Mouse (Mus musculus) liver, embryonic 16.5 days (tissue): ENCODE results near the gene Nell1. TPM values are rescaled to one million over a fixed set of nuclear protein-coding genes. Genes with fewer than 3 reads are reported as not detected.

Source experiments
- ATAC-seq: fragments of 200-750 bp; cut with Nextera tagmentation; 2 replicates; pipeline ENCODE4 v1.8.0; 2017; ENCODE audit warnings: low read depth, mild to moderate bottlenecking, moderate number of reproducible peaks, moderate library complexity
- H3K27ac ChIP-seq: fragments of 300-500 bp; sonication (generic); 2 replicates; pipeline ENCODE4 v1.5.1; 2014; ENCODE audit warnings: mild to moderate bottlenecking, low read length
- H3K27me3 ChIP-seq: fragments of 300-500 bp; sonication (generic); 2 replicates; pipeline ENCODE4 v1.6.1; 2014; ENCODE audit warnings: low read depth, low read length, mixed read lengths; ENCODE audit not compliant: control insufficient read depth, insufficient read depth
- H3K36me3 ChIP-seq: fragments of 300-500 bp; sonication (generic); 2 replicates; pipeline ENCODE4 v1.6.1; 2014; ENCODE audit warnings: mild to moderate bottlenecking; ENCODE audit not compliant: control insufficient read depth, insufficient read depth
- H3K4me1 ChIP-seq: fragments of 300-500 bp; sonication (generic); 2 replicates; pipeline ENCODE4 v1.6.1; 2014; ENCODE audit warnings: low read depth, low read length, mixed read lengths; ENCODE audit not compliant: control insufficient read depth
- H3K4me2 ChIP-seq: fragments of 300-500 bp; sonication (generic); 2 replicates; pipeline ENCODE4 v1.6.1; 2014; ENCODE audit warnings: low read depth, low read length, mixed read lengths
- H3K4me3 ChIP-seq: fragments of 300-500 bp; sonication (generic); 2 replicates; pipeline ENCODE4 v1.5.1; 2014; ENCODE audit warnings: low read depth, mild to moderate bottlenecking, low read length
- H3K9ac ChIP-seq: fragments of 300-500 bp; sonication (generic); 2 replicates; pipeline ENCODE4 v1.6.1; 2014; ENCODE audit warnings: low read depth, low read length
- H3K9me3 ChIP-seq: fragments of 300-500 bp; sonication (generic); replicated peaks from 2 replicates; pipeline ENCODE4 v1.6.1; 2016; ENCODE audit warnings: low read length; ENCODE audit not compliant: control insufficient read depth
- WGBS: fragments of 180-500 bp; shearing (Covaris S2); extraction: QIAGEN DNeasy Blood & Tissue Kit; methylation state at CpG from one replicate; pipeline ENCODE4 v1.1.7; 2014; ENCODE audit not compliant: insufficient replicate concordance; 5-methylcytosine and 5-hydroxymethylcytosine counted together
- polyA plus RNA-seq: library from polyadenylated mRNA; unstranded; fragments of >200 nt; fragmentation: Nextera tagmentation; extraction: Ambion mirVana; gene quantifications from 2 replicates; pipeline ENCODE4 v1.2.1, GENCODE M21; 2015

Nell1 gene
- polyA plus RNA-seq, 1 experiment from 2014 or later = 0.07 TPM

DNA sequence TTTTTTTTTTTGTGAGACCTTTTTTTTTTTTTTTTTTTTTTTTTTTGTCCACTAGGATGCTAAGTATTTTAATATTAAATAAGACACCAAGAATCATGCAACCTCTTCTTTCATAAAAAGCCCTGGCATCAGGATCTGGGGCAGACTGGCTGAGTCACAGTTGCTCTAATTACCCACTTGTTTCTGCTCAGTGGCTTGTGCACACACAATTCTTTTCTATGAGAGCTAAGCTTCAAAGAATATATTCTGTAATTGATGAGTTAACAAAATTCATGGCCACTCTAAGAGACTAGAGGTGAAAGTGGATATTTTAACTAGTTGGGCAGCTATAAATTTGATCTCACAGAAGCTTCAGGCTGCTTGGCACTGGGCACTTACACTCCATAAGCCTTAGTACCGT is 873.3 kb downstream of the Nell1 start:
- no peaks in the 10 kb centered on the region for H3K27me3 ChIP-seq
- 41% methylated on average over 1 of the region's 1 CpGs for WGBS
- no peak overlapping the region for H3K4me2 ChIP-seq
- no peaks in the 10 kb centered on the region for H3K9me3 ChIP-seq
- no peak overlapping the region for H3K9ac ChIP-seq
- no peak for ATAC-seq
- H3K27ac ChIP-seq = no peak overlapping the region
- no peaks in the 10 kb centered on the region for H3K4me1 ChIP-seq
- no peaks in the 10 kb centered on the region for H3K36me3 ChIP-seq
- no peak overlapping the region for H3K4me3 ChIP-seq

DNA sequence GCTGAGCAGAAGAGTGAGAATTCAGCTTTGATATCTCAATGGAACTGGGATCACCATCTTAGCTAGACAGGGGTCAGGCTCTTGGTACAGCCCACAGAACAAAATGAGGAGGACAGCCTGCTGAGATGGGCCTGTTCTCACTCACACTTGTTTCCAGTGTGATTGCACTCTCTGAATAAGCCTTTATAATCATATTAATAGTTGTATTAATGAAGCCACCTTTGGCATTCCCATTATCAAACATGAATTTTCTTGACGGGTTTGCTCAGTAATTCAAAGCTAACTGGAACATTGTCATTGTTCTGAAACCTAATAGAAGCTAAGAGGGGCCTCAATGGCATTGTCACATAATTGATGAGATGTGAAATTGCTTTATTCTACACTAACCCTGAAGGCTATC is 875.6 kb downstream of the Nell1 start:
- WGBS = 50% methylated on average over 1 of the region's 1 CpGs
- no peaks in the 10 kb centered on the region for H3K9me3 ChIP-seq
- no peaks in the 10 kb centered on the region for H3K4me1 ChIP-seq
- H3K36me3 ChIP-seq = no peaks in the 10 kb centered on the region
- no peak overlapping the region for H3K4me3 ChIP-seq
- no peak overlapping the region for H3K27ac ChIP-seq
- H3K4me2 ChIP-seq = no peak overlapping the region
- H3K27me3 ChIP-seq = no peaks in the 10 kb centered on the region
- H3K9ac ChIP-seq = no peak overlapping the region
- no peak for ATAC-seq

DNA sequence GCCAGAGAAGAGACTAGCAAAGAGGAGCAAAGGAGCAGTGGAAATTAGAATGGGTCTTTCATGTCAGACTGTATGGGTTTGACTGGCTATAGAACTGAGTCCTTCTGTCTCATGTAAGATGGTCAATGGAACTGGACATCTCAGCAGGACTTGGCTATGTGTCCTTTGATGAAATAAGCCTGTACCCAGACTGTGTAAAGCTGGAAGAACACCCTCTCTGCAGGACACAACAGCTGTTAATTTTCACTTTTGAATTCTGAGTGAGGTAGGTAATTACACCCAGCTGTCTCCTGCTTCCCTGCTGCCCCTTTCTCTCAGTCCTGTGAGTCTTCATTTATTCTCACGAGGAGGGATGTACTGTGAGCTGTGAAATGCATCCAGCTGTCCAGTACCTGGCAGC is 895.5 kb downstream of the Nell1 start:
- H3K27me3 ChIP-seq = no peaks in the 10 kb centered on the region
- H3K9ac ChIP-seq = no peak overlapping the region
- ATAC-seq = no peak
- no peaks in the 10 kb centered on the region for H3K4me1 ChIP-seq
- H3K4me3 ChIP-seq = no peak overlapping the region
- H3K4me2 ChIP-seq = no peak overlapping the region
- no peak overlapping the region for H3K27ac ChIP-seq
- no peaks in the 10 kb centered on the region for H3K9me3 ChIP-seq
- 43% methylated on average over 1 of the region's 1 CpGs for WGBS
- H3K36me3 ChIP-seq = no peaks in the 10 kb centered on the region

DNA sequence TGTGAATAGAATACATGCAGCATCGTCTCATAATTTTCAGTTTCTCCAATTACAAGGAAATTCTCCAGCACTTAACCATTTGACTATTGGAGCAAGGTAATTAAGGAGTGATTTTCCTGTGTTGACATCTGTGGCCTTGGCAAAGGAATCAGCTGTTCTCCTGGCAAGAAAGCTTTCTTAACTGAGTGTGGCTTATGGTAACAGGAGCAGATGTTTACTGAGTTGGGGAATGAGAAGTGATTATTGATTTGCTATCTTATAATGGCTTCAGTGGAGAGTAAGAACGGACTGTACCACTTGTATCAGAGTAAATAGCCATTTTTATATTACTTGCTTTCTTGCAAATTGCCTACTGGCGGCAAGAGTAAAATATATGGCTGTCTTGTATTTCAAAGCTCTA is 913.0 kb downstream of the Nell1 start:
- Histone ChIP-seq H3K9me3 (no peaks in the 10 kb centered on the region; the same call in 1 of the 2 replicates), H3K4me3 (no peak overlapping the region), H3K27me3 (no peaks in the 10 kb centered on the region), H3K4me2 (no peak overlapping the region), H3K36me3 (no peaks in the 10 kb centered on the region), H3K4me1 (no peaks in the 10 kb centered on the region), H3K9ac (no peak overlapping the region), H3K27ac (no peak overlapping the region)
- 48% methylated on average over 3 of the region's 3 CpGs for WGBS
- no peak for ATAC-seq

DNA sequence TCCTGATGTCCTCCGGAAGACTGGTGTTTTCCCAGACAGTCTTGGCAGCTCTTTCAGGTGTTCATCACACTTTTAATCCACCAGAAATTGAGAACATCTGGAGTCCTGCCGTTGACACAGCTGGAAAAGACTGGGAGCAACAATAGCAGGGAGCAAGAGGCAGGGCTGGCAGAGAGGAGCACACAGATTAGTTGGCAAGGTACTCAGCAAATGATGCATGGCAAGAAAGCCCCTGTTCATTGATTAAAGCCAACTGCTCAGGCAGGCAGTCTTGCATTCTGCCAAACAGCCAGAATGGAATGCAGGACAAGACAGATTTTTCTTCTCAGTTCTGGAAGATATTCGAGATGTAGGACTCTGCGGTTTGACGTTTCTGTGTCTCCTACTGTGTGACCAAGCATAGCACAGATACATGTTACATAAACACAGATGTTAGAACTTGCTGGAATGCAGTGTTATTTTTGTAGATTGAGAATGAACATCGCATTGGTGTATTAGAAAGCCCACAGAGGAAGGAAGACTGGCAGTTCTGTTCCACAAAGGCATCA is 925.0 kb downstream of the Nell1 start:
- Histone ChIP-seq H3K9ac (no peak overlapping the region), H3K4me1 (no peaks in the 10 kb centered on the region), H3K27ac (no peak overlapping the region), H3K36me3 (no peaks in the 10 kb centered on the region), H3K4me3 (no peak overlapping the region), H3K27me3 (no peaks in the 10 kb centered on the region), H3K4me2 (no peak overlapping the region), H3K9me3 (no peaks in the 10 kb centered on the region)
- WGBS = 58% methylated on average over 6 of the region's 6 CpGs
- ATAC-seq = no peak

Other genes starting within 250 kb of the Nell1 start
- 31.9 and 32.0 TPM in 2 replicates for gene Htatip2, start 215.7 kb upstream of the Nell1 start, polyA plus RNA-seq
- 15.6 and 18.2 TPM in 2 replicates for gene Prmt3, start 196.5 kb upstream of the Nell1 start, polyA plus RNA-seq
- not detected in 2 replicates for gene Slc6a5, start 64.7 kb upstream of the Nell1 start, polyA plus RNA-seq